Mouse (Mus musculus) kidney, embryonic 14.5 days (tissue): ENCODE data around the gene Id2. TPM values are rescaled to one million over a fixed set of nuclear protein-coding genes. Genes with fewer than 3 reads are reported as not detected.

Experiments used
- polyA plus RNA-seq: library from polyadenylated mRNA; unstranded; fragments of >200 nt; fragmentation: Nextera tagmentation; extraction: Ambion mirVana; gene quantifications from 2 replicates; pipeline ENCODE4 v1.2.1, GENCODE M21; 2014

Id2 gene
- polyA plus RNA-seq, 1 experiment from 2014 or later = 577 TPM

Other genes with a start within 250 kb of the Id2 start
- gene Kidins220, start 122.2 kb downstream of the Id2 start, polyA plus RNA-seq = 16.2 and 38.2 TPM in 2 replicates